ENCODE assay signal across 8 mouse cellular contexts in the genomic region with DNA sequence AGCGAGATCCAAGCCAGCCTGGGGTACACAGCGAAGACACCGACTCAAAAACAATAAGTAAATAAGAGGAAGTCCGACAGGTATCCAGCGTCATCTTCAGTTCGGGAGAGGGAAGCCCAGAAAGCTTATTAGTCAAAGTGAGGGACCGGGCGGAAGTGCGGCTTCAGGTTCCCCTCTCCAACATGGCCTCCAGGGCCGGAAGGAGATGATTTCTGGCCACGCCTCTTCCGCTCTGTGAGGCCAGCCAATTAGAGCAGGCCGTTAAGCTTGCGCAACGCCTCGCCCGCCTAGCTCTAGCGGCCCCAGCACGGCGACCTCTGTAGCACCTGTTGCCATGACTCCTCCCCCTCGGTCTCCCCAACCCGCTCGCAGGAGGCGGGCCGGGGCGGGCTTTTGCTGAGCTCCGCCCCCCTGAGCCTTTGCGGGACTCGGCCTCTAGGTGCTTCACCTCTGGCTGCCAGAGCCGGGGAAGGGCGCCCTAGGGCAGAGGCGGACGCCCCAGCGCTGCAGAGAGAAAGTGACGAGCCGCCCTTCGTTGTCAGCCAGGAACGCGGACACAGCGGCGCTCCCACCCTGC. TPM values are rescaled to one million over a fixed set of nuclear protein-coding genes. Genes with fewer than 3 reads are reported as not detected.
DNase-seq lines count a peak whose midpoint lies in the region; ATAC-seq and TF ChIP-seq lines count a peak whose summit lies in the region.

No protein-coding gene starts in this region.

- peak overlapping the region; percentile 91 for H3K4me3 ChIP-seq in G1E (ENCODE audit: low read depth, low read length)
- peak overlapping the region; percentile 88 for H3K4me3 ChIP-seq in forebrain, embryonic 16.5 days (replicated peaks; ENCODE audit: low read length)
- peak overlapping the region; percentile 77 for H3K4me3 ChIP-seq in layer of hippocampus, adult 2 months
- peak overlapping the region; percentile 94 for H3K4me3 ChIP-seq in lung, embryonic 14.5 days (ENCODE audit: low read depth, low read length)
- H3K4me3 ChIP-seq in olfactory bulb, adult 2 months (ENCODE audit: insufficient read depth, low read depth, low read length): peak overlapping the region; percentile 83
- H3K4me3 ChIP-seq in thymus, adult 2 months (ENCODE audit: control insufficient read depth, insufficient read depth, low read length): peak overlapping the region; percentile 72

- peak; percentile 96 for DNase-seq in G1E (ENCODE audit: low spot score)
- peak; percentile 99 to 100 for DNase-seq in cerebellum, adult 18-20 months
- peak; percentile 98 to 99 for DNase-seq in heart, postnatal 36 days
- DNase-seq in layer of hippocampus, adult 2 months (ENCODE audit: low spot score in 2 of 2): peak; percentile 98 to 99
- peak; percentile 100 for DNase-seq in lung, embryonic 14.5 days
- DNase-seq in thymus, adult 2 months: peak; percentile 100

- peak overlapping the region; percentile 90 for H3K9ac ChIP-seq in forebrain, embryonic 16.5 days (replicated peaks; ENCODE audit: low read depth, low read length)
- peak overlapping the region; percentile 71 for H3K9ac ChIP-seq in lung, embryonic 14.5 days

- peak; percentile 89 for ATAC-seq in G1E (ENCODE audit: extremely low read depth, insufficient number of reproducible peaks, low FRiP score, poor library complexity, severe bottlenecking)
- peak; percentile 97 for ATAC-seq in forebrain, embryonic 16.5 days
- ATAC-seq in lung, embryonic 14.5 days (ENCODE audit: insufficient read depth): peak; percentile 96

- no peaks in the 10 kb centered on the region for H3K9me3 ChIP-seq in G1E (replicated peaks)
- H3K9me3 ChIP-seq in forebrain, embryonic 16.5 days (ENCODE audit: control insufficient read depth, low read length): no peaks in the 10 kb centered on the region
- no peaks in the 10 kb centered on the region for H3K9me3 ChIP-seq in lung, embryonic 14.5 days (ENCODE audit: low read depth, low read length)

- TF ChIP-seq POLR2A in olfactory bulb, adult 2 months (IDR thresholded peaks at IDR 0.05; ENCODE audit: insufficient read depth, low read depth, low read length): peak; percentile 93
- peak; percentile 99 for TF ChIP-seq POLR2A in thymus, adult 2 months (IDR thresholded peaks at IDR 0.05; ENCODE audit: control insufficient read depth, extremely low read depth, insufficient read depth, low read length, poor library complexity)

- H3K27ac ChIP-seq in forebrain, embryonic 16.5 days (ENCODE audit: low read length): peak overlapping the region; percentile 97
- H3K27ac ChIP-seq in layer of hippocampus, adult 2 months: peak overlapping the region; percentile 93
- peak overlapping the region; percentile 95 for H3K27ac ChIP-seq in lung, embryonic 14.5 days (ENCODE audit: low read depth)
- H3K27ac ChIP-seq in olfactory bulb, adult 2 months (ENCODE audit: insufficient read depth, low read depth, low read length): peak overlapping the region; percentile 89
- peak overlapping the region; percentile 94 for H3K27ac ChIP-seq in thymus, adult 2 months (ENCODE audit: control insufficient read depth, insufficient read depth, low read length)

- peaks cover 4% of the 10 kb centered on the region for H3K36me3 ChIP-seq in G1E (replicated peaks)
- no peaks in the 10 kb centered on the region for H3K36me3 ChIP-seq in forebrain, embryonic 16.5 days (ENCODE audit: control insufficient read depth, insufficient read depth)
- H3K36me3 ChIP-seq in lung, embryonic 14.5 days (ENCODE audit: insufficient read depth): no peaks in the 10 kb centered on the region
- no peaks in the 10 kb centered on the region for H3K36me3 ChIP-seq in thymus, adult 2 months (ENCODE audit: control insufficient read depth, insufficient read depth, low read length)

- peak overlapping the region; percentile 64 for H3K4me2 ChIP-seq in forebrain, embryonic 16.5 days (ENCODE audit: low read length)
- H3K4me2 ChIP-seq in lung, embryonic 14.5 days: peak overlapping the region; percentile 85

- WGBS in forebrain, embryonic 16.5 days: under 1% methylated on average over 41 of the region's 41 CpGs
- under 1% methylated on average over 41 of the region's 41 CpGs for WGBS in lung, embryonic 14.5 days
- WGBS in olfactory bulb, adult 2 months: under 1% methylated on average over 41 of the region's 41 CpGs
- under 1% methylated on average over 41 of the region's 41 CpGs for WGBS in thymus, adult 2 months

- no peak for TF ChIP-seq CTCF in G1E (IDR thresholded peaks at IDR 0.05; ENCODE audit: low read depth, low read length)
- TF ChIP-seq CTCF in layer of hippocampus, adult 2 months (conservative IDR thresholded peaks at IDR 0.05): peak; percentile 78
- peak; percentile 57 for TF ChIP-seq CTCF in lung, embryonic 14.5 days (IDR thresholded peaks at IDR 0.05; ENCODE audit: low read depth)
- TF ChIP-seq CTCF in olfactory bulb, adult 2 months (IDR thresholded peaks at IDR 0.05; ENCODE audit: insufficient read depth, low read depth, low read length): peak; percentile 49
- peak; percentile 69; the same call in 1 of the 2 replicates for TF ChIP-seq CTCF in thymus, adult 2 months (IDR thresholded peaks at IDR 0.05; ENCODE audit: borderline replicate concordance, control insufficient read depth, extremely low read depth, insufficient read depth, low read length, poor library complexity)

- intact Hi-C loops in heart, postnatal 36 days (cut with DNase I): loop anchor here (5.0 to 10.0 kb wide), 5 partner anchors 41 to 541 kb away; a partner anchor contains a TSS

- no peaks in the 10 kb centered on the region for H3K27me3 ChIP-seq in G1E (ENCODE audit: insufficient read depth, low read length)
- no peaks in the 10 kb centered on the region for H3K27me3 ChIP-seq in forebrain, embryonic 16.5 days (replicated peaks; ENCODE audit: control insufficient read depth, insufficient read depth, low read length)
- no peaks in the 10 kb centered on the region for H3K27me3 ChIP-seq in lung, embryonic 14.5 days (ENCODE audit: insufficient read depth, low read length)
- H3K27me3 ChIP-seq in thymus, adult 2 months (ENCODE audit: control insufficient read depth, insufficient read depth, low read length): no peaks in the 10 kb centered on the region

- peaks cover 19% of the 10 kb centered on the region for H3K4me1 ChIP-seq in G1E (ENCODE audit: insufficient read depth, low read depth, low read length)
- peaks cover 14% of the 10 kb centered on the region for H3K4me1 ChIP-seq in forebrain, embryonic 16.5 days (replicated peaks; ENCODE audit: control insufficient read depth, insufficient read depth, low read length)
- 0 out of 2 replicates have a peak, but pooled peaks cover 3% of the 10 kb centered on the region for H3K4me1 ChIP-seq in lung, embryonic 14.5 days (ENCODE audit: insufficient read depth)
- H3K4me1 ChIP-seq in olfactory bulb, adult 2 months (ENCODE audit: control insufficient read depth, insufficient read depth, low read length): peaks cover 2% of the 10 kb centered on the region; the same call in 1 of the 2 replicates
- H3K4me1 ChIP-seq in thymus, adult 2 months (replicated peaks; ENCODE audit: control insufficient read depth, insufficient read depth, low read length): peaks cover 6% of the 10 kb centered on the region

RNA-seq across cellular contexts. Expression of a gene that starts 0.5 kb away (rescaled TPM):
- total RNA-seq in G1E (2014; fragmentation: Nextera tagmentation) (37.6 and 43.4 TPM in 2 replicates), G1E (2017) (121 and 126 TPM in 2 replicates)
- polyA plus RNA-seq in G1E (2012): 67.1 and 68.1 TPM in 2 replicates
- polyA plus RNA-seq in forebrain, embryonic 16.5 days (2015; fragmentation: Nextera tagmentation; extraction: Ambion mirVana): 162 TPM in 2 replicates
- 100 to 1,000 TPM; 580 to 663 TPM for total RNA-seq in heart, postnatal 36 days (2021)
- total RNA-seq in layer of hippocampus, adult 2 months (2021): 100 to 1,000 TPM; 122 to 126 TPM
- polyA plus RNA-seq in lung, embryonic 14.5 days (2014; fragmentation: Nextera tagmentation; extraction: Ambion mirVana): 110 and 127 TPM in 2 replicates
- not detected in 2 replicates for polyA plus RNA-seq in olfactory bulb, adult 2 months (2012; ENCODE audit: insufficient read depth, insufficient read length, low replicate concordance, missing spikeins)
- polyA plus RNA-seq in thymus, adult 2 months (2012; rRNA removed): 63.8 and 68.5 TPM in 2 replicates

RNA-seq across cellular contexts. Expression of a gene that starts 0.6 kb away (rescaled TPM):
- total RNA-seq in G1E (2014; fragmentation: Nextera tagmentation) (85.0 and 110 TPM in 2 replicates), G1E (2017) (60.4 and 65.7 TPM in 2 replicates)
- polyA plus RNA-seq in G1E (2012): 44.8 and 47.3 TPM in 2 replicates
- polyA plus RNA-seq in forebrain, embryonic 16.5 days (2015; fragmentation: Nextera tagmentation; extraction: Ambion mirVana): 17.4 and 17.5 TPM in 2 replicates
- total RNA-seq in heart, postnatal 36 days (2021): 100 to 1,000 TPM; 104 to 106 TPM
- 10 to 100 TPM; 91.8 to 98.5 TPM for total RNA-seq in layer of hippocampus, adult 2 months (2021)
- polyA plus RNA-seq in lung, embryonic 14.5 days (2014; fragmentation: Nextera tagmentation; extraction: Ambion mirVana): 12.7 and 13.0 TPM in 2 replicates
- polyA plus RNA-seq in olfactory bulb, adult 2 months (2012; ENCODE audit: insufficient read depth, insufficient read length, low replicate concordance, missing spikeins): not detected in 2 replicates
- 23.4 and 25.5 TPM in 2 replicates for polyA plus RNA-seq in thymus, adult 2 months (2012; rRNA removed)

RNA-seq across cellular contexts. Expression of a gene that starts 24.1 kb away (rescaled TPM):
- total RNA-seq in G1E (2014; fragmentation: Nextera tagmentation) (not detected in 2 replicates), G1E (2017) (0.22 and 0.29 TPM in 2 replicates)
- not detected in 2 replicates for polyA plus RNA-seq in G1E (2012)
- 0.22 and 0.29 TPM in 2 replicates for polyA plus RNA-seq in forebrain, embryonic 16.5 days (2015; fragmentation: Nextera tagmentation; extraction: Ambion mirVana)
- total RNA-seq in heart, postnatal 36 days (2021): not detected
- total RNA-seq in layer of hippocampus, adult 2 months (2021): under 1 TPM; 0.33 to 0.39 TPM
- 0.04 TPM in 1 of 2 replicates, not detected in the other for polyA plus RNA-seq in lung, embryonic 14.5 days (2014; fragmentation: Nextera tagmentation; extraction: Ambion mirVana)
- polyA plus RNA-seq in olfactory bulb, adult 2 months (2012; ENCODE audit: insufficient read depth, insufficient read length, low replicate concordance, missing spikeins): not detected in 2 replicates
- 0.18 and 0.27 TPM in 2 replicates for polyA plus RNA-seq in thymus, adult 2 months (2012; rRNA removed)

Comparison
In these comparisons a context has a peak if more than half of its experiments do, and no peak if none do; other contexts are left out.
1. Peak in every context shown above with its lines: DNase-seq, ATAC-seq, H3K4me3 ChIP-seq and H3K27ac ChIP-seq.
2. RNA of a gene that starts 0.6 kb away (polyA plus RNA-seq): 44.8 to 47.3 TPM in G1E, 23.4 to 25.5 TPM in thymus, adult 2 months, 17.4 to 17.5 TPM in forebrain, embryonic 16.5 days and 12.7 to 13.0 TPM in lung, embryonic 14.5 days; not detected in olfactory bulb, adult 2 months; every median in the first group is over 10 times any median in the second.